Mouse (Mus musculus) layer of hippocampus, adult 8-10 months (tissue): ENCODE measurements around the gene Iqschfp. TPM values are rescaled to one million over a fixed set of nuclear protein-coding genes. Genes with fewer than 3 reads are reported as not detected.
A peak's percentile ranks its signal among the peaks of the same experiment; 100 is the strongest.

Experiments used
- DNase-seq, 2 experiments: peaks; one replicate each; pipeline ENCODE4 v3.0.0; 2022; ENCODE audit warnings: low spot score in 2 of 2
- total RNA-seq, 4 experiments: library from RNA; stranded (reverse); gene quantifications; 2 replicates each; pipeline ENCODE4 v1.2.4; 2022

Gene Iqschfp
- total RNA-seq, 4 experiments from 2014 or later = 10.0 to 16.4 (median 14.6) TPM

- no peak for DNase-seq
Measured at GRCm38 (mm10) chr3:68492513-68492912, 600.5 kb downstream of the Iqschfp start.

GRCm38 (mm10) chr3:68493170-68493585 lies 601.1 kb downstream of the Iqschfp start:
- DNase-seq = peak in 1 of 2 experiments; percentile 23

GRCm38 (mm10) chr3:68493586-68494295 lies 601.7 kb downstream of the Iqschfp start:
- DNase-seq = peak; percentile 63 to 73

GRCm38 (mm10) chr3:68494296-68495095 lies 602.5 kb downstream of the Iqschfp start:
- peak in 1 of 2 experiments; percentile 25 for DNase-seq

GRCm38 (mm10) chr3:68495096-68495735 lies 603.2 kb downstream of the Iqschfp start:
- peak; percentile 51 to 58 for DNase-seq

GRCm38 (mm10) chr3:68495736-68496242 lies 603.8 kb downstream of the Iqschfp start:
- no peak for DNase-seq

- no peak for DNase-seq
Measured at GRCm38 (mm10) chr3:68496513-68496912, 604.5 kb downstream of the Iqschfp start.

GRCm38 (mm10) chr3:68499532-68500152 lies 607.6 kb downstream of the Iqschfp start:
- DNase-seq = peak in 1 of 2 experiments; percentile 0

GRCm38 (mm10) chr3:68504838-68505237 lies 612.8 kb downstream of the Iqschfp start:
- no peak for DNase-seq

GRCm38 (mm10) chr3:68506769-68507318 lies 614.8 kb downstream of the Iqschfp start:
- DNase-seq = no peak

- DNase-seq = peak in 1 of 2 experiments; percentile 41
Measured at GRCm38 (mm10) chr3:68508629-68509028, 616.6 kb downstream of the Iqschfp start.

- DNase-seq = no peak
Measured at GRCm38 (mm10) chr3:68510872-68511271, 618.8 kb downstream of the Iqschfp start.

- DNase-seq = no peak
Measured at GRCm38 (mm10) chr3:68511744-68512143, 619.7 kb downstream of the Iqschfp start.

GRCm38 (mm10) chr3:68512327-68512726 lies 620.3 kb downstream of the Iqschfp start:
- DNase-seq = no peak

- DNase-seq = no peak
Measured at GRCm38 (mm10) chr3:68513340-68514119, 621.5 kb downstream of the Iqschfp start.

GRCm38 (mm10) chr3:68514120-68514497 lies 622.1 kb downstream of the Iqschfp start:
- no peak for DNase-seq

- no peak for DNase-seq
Measured at GRCm38 (mm10) chr3:68514717-68515116, 622.7 kb downstream of the Iqschfp start.

GRCm38 (mm10) chr3:68516393-68517081 lies 624.5 kb downstream of the Iqschfp start:
- DNase-seq = peak in 1 of 2 experiments; percentile 40

- no peak for DNase-seq
Measured at GRCm38 (mm10) chr3:68517236-68517635, 625.2 kb downstream of the Iqschfp start.

- no peak for DNase-seq
Measured at GRCm38 (mm10) chr3:68518041-68518440, 626.0 kb downstream of the Iqschfp start.
